Mouse (Mus musculus): ENCODE measurements at regions not wholly inside any gene's neighbourhood (a gene's known extent, or its start where the extent isn't known, plus 50 kb on each side); places are given as distances from the start of the nearest gene placed in this dataset.
"Not testable (repeated sequence)": the region's sequence is repeated elsewhere in the genome, so short reads cannot be mapped to it uniquely, and the experiment has no call there.

DNA sequence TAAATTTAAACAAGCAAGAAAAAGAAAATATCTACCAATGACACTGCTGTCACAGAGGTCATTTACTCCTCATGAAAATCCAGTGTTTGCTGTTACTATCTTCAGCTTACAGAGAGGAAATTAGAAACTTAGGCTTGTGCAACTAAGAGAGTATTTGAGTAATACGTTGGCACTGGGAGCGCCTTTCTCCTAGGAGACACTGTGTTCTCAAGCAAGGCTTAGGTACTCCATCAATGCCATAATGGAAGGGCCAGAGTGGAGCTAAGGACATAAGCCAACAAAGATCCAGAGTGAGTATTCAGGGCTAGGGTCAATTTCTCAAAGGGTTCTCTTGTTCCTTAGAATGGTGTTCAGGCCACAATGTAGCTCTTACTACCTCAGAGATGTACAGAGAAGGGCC is 294.4 kb upstream of the Klf6 start:
- no peak overlapping the region for H3K4me3 ChIP-seq (ENCODE audit: low read length)
- no peak overlapping the region; the same call in 1 of the 2 replicates for H3K27ac ChIP-seq (ENCODE audit: low read length)
- no peak overlapping the region for H3K4me2 ChIP-seq (ENCODE audit: low read depth, low read length)
- H3K4me1 ChIP-seq (ENCODE audit: control insufficient read depth, insufficient read depth, low read length): no peaks in the 10 kb centered on the region
- no peak overlapping the region for H3K9ac ChIP-seq (ENCODE audit: low read depth, low read length)
- H3K27me3 ChIP-seq (replicated peaks; ENCODE audit: control insufficient read depth, insufficient read depth, low read length): no peaks in the 10 kb centered on the region
- no peak for ATAC-seq
- no peaks in the 10 kb centered on the region for H3K9me3 ChIP-seq (ENCODE audit: control insufficient read depth, low read length)
- 89% methylated on average over 2 of the region's 2 CpGs for WGBS
- no peaks in the 10 kb centered on the region for H3K36me3 ChIP-seq (ENCODE audit: control insufficient read depth, insufficient read depth, low read length)

DNA sequence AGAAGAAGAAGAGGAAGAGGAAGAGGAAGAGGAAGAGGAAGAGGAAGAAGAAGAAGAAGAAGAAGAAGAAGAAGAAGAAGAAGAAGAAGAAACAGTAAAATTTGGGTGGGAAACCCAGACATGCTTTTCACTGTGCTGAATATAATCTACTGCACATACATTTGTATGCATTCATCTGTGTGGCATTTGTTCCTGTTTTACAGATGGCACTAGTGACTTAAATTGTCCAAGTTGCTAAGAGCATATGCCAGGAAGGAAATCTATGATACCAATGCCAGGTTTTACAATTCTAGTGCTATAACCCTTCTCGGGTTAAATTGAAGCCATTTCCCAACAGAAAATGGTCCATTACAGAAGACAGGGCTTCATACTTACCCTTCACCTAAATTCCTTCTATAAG is 291.7 kb upstream of the Klf6 start:
- Histone ChIP-seq H3K27me3 (replicated peaks; ENCODE audit: control insufficient read depth, insufficient read depth, low read length) (no peaks in the 10 kb centered on the region), H3K9ac (ENCODE audit: low read depth, low read length) (no peak overlapping the region), H3K4me3 (ENCODE audit: low read length) (no peak overlapping the region), H3K27ac (ENCODE audit: low read length) (no peak overlapping the region), H3K4me2 (ENCODE audit: low read depth, low read length) (no peak overlapping the region), H3K4me1 (ENCODE audit: control insufficient read depth, insufficient read depth, low read length) (no peaks in the 10 kb centered on the region), H3K9me3 (ENCODE audit: control insufficient read depth, low read length) (no peaks in the 10 kb centered on the region), H3K36me3 (ENCODE audit: control insufficient read depth, insufficient read depth, low read length) (no peaks in the 10 kb centered on the region)
- WGBS: 94% methylated on average over 1 of the region's 1 CpGs
- no peak for ATAC-seq

DNA sequence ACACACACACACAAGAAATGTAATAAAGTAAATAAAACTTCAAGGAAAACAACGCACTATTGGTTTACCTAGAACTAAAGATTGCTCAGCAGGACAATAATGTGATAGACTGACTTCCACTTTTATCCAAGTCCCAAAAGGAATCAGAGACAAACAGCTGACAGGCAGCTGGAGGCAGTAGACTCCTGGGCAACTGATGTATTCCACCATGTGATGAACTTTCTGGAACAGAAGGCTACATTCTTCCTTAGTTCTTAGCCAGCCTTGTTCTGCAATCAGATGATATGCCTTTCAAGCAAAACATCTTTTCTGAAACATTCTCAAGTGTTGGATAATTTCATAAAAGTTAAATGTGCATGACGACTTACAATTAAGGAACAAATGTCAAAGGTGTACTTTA is 290.9 kb upstream of the Klf6 start:
- WGBS: 90% methylated on average over 2 of the region's 2 CpGs
- H3K27me3 ChIP-seq (replicated peaks; ENCODE audit: control insufficient read depth, insufficient read depth, low read length): no peaks in the 10 kb centered on the region
- no peak for ATAC-seq

DNA sequence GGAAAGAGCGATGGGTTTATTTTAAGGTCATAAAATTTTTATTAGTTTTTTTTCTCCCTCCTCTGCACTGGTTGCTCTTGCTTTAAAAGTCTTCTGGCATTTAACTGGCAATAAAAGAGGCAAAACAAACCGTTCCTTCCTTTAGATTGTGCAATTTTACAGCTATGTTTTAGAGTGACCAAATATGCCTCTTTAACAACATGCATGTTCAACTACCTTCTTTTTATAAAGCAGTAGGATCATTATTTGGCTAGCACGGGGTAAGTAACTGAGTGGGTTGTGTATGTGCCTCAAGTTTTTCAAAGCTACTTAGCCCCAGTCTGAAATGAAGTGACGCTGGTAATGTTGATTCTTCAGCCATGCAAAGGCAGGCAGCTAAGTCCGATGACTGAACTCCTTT is 284.7 kb upstream of the Klf6 start:
- H3K9ac ChIP-seq (ENCODE audit: low read depth, low read length): no peak overlapping the region
- 0 out of 2 replicates have a peak, but pooled peaks have one; percentile 21 for ATAC-seq
- H3K36me3 ChIP-seq (ENCODE audit: control insufficient read depth, insufficient read depth, low read length): no peaks in the 10 kb centered on the region
- H3K4me2 ChIP-seq (ENCODE audit: low read depth, low read length): no peak overlapping the region
- no peak overlapping the region for H3K27ac ChIP-seq (ENCODE audit: low read length)
- H3K27me3 ChIP-seq (replicated peaks; ENCODE audit: control insufficient read depth, insufficient read depth, low read length): no peaks in the 10 kb centered on the region
- 47% methylated on average over 5 of the region's 5 CpGs for WGBS
- no peaks in the 10 kb centered on the region for H3K4me1 ChIP-seq (ENCODE audit: control insufficient read depth, insufficient read depth, low read length)
- H3K4me3 ChIP-seq (ENCODE audit: low read length): no peak overlapping the region
- no peaks in the 10 kb centered on the region for H3K9me3 ChIP-seq (ENCODE audit: control insufficient read depth, low read length)

More for the DNA sequence above, 290.9 kb upstream of the Klf6 start:
- no peak overlapping the region for H3K27ac ChIP-seq (ENCODE audit: low read length)
- H3K4me2 ChIP-seq (ENCODE audit: low read depth, low read length): no peak overlapping the region
- no peaks in the 10 kb centered on the region for H3K4me1 ChIP-seq (ENCODE audit: control insufficient read depth, insufficient read depth, low read length)
- H3K4me3 ChIP-seq (ENCODE audit: low read length): no peak overlapping the region
- H3K9me3 ChIP-seq (ENCODE audit: control insufficient read depth, low read length): no peaks in the 10 kb centered on the region
- H3K9ac ChIP-seq (ENCODE audit: low read depth, low read length): no peak overlapping the region
- H3K36me3 ChIP-seq (ENCODE audit: control insufficient read depth, insufficient read depth, low read length): no peaks in the 10 kb centered on the region

DNA sequence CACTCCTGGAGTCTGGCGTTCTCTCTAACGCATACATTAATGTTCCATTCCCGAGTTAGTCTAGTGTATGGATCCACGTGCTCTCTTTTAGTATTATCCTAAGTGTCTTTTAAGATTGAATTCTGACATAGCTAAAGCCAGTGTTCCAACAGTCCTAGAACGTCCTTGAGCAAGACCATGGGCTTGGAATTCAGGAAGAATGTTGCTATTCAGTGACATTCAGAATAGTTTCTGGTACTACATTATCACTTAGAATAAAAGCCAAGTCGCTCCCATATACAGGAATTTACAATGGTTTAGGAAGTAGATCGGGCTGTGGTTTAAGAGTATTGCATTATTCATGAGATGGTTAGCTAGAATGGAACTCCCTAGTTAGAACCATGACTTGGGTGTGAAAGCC is 277.6 kb upstream of the Klf6 start:
- H3K27me3 ChIP-seq (replicated peaks; ENCODE audit: control insufficient read depth, insufficient read depth, low read length); H3K4me2 ChIP-seq (ENCODE audit: low read depth, low read length); H3K9me3 ChIP-seq (ENCODE audit: control insufficient read depth, low read length); H3K9ac ChIP-seq (ENCODE audit: low read depth, low read length); H3K36me3 ChIP-seq (ENCODE audit: control insufficient read depth, insufficient read depth, low read length); H3K4me1 ChIP-seq (ENCODE audit: control insufficient read depth, insufficient read depth, low read length); H3K27ac ChIP-seq (ENCODE audit: low read length); H3K4me3 ChIP-seq (ENCODE audit: low read length); ATAC-seq: not testable (repeated sequence)
- 91% methylated on average over 7 of the region's 7 CpGs for WGBS

DNA sequence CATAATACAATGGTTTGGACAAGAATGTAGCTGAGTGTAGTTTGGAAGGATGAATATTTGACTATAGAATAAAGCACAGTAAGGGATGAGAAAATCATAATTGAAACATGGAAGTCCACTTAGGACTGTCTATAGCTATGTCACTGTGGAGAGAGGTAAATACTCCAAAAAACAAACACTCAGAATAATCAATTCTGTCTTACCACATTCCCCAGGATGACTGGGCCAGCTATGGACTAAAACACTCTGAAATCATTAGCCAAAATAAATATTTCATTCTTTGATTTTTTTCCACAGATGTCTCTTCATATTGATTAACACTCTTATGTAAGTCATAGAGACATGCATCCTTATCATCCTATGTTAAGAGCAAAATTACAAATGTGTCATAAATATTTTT is 274.1 kb upstream of the Klf6 start:
- Histone ChIP-seq H3K4me3 (ENCODE audit: low read length) (no peak overlapping the region), H3K27me3 (replicated peaks; ENCODE audit: control insufficient read depth, insufficient read depth, low read length) (no peaks in the 10 kb centered on the region), H3K27ac (ENCODE audit: low read length) (no peak overlapping the region), H3K36me3 (ENCODE audit: control insufficient read depth, insufficient read depth, low read length) (no peaks in the 10 kb centered on the region), H3K4me2 (ENCODE audit: low read depth, low read length) (no peak overlapping the region), H3K9ac (ENCODE audit: low read depth, low read length) (no peak overlapping the region), H3K4me1 (ENCODE audit: control insufficient read depth, insufficient read depth, low read length) (no peaks in the 10 kb centered on the region), H3K9me3 (ENCODE audit: control insufficient read depth, low read length) (no peaks in the 10 kb centered on the region)
- no peak for ATAC-seq

DNA sequence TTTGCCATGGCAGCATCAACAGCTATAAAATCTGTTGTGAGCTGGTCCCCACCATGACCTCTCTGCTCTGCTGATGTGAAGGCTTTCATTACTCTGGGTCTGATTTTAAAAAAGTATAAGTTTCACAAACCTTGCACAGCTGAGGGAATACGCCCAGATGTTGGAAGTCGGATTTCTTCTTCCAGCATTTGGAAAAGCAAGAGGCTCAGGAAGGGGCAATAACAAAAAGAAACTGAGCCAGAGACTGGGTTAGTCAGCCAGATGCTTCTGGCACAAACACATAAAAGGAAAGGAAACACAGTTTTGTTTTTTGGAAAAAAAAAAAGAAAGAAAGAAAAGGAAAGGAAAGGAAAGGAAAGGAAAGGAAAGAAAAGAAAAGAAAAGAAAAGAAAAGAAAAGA is 270.0 kb upstream of the Klf6 start:
- Histone ChIP-seq H3K4me2 (ENCODE audit: low read depth, low read length) (no peak overlapping the region), H3K9ac (ENCODE audit: low read depth, low read length) (no peak overlapping the region), H3K4me1 (ENCODE audit: control insufficient read depth, insufficient read depth, low read length) (no peaks in the 10 kb centered on the region), H3K9me3 (ENCODE audit: control insufficient read depth, low read length) (no peaks in the 10 kb centered on the region), H3K4me3 (ENCODE audit: low read length) (no peak overlapping the region), H3K36me3 (ENCODE audit: control insufficient read depth, insufficient read depth, low read length) (no peaks in the 10 kb centered on the region), H3K27ac (ENCODE audit: low read length) (no peak overlapping the region), H3K27me3 (replicated peaks; ENCODE audit: control insufficient read depth, insufficient read depth, low read length) (no peaks in the 10 kb centered on the region)
- WGBS: 81% methylated on average over 2 of the region's 2 CpGs
- no peak for ATAC-seq

DNA sequence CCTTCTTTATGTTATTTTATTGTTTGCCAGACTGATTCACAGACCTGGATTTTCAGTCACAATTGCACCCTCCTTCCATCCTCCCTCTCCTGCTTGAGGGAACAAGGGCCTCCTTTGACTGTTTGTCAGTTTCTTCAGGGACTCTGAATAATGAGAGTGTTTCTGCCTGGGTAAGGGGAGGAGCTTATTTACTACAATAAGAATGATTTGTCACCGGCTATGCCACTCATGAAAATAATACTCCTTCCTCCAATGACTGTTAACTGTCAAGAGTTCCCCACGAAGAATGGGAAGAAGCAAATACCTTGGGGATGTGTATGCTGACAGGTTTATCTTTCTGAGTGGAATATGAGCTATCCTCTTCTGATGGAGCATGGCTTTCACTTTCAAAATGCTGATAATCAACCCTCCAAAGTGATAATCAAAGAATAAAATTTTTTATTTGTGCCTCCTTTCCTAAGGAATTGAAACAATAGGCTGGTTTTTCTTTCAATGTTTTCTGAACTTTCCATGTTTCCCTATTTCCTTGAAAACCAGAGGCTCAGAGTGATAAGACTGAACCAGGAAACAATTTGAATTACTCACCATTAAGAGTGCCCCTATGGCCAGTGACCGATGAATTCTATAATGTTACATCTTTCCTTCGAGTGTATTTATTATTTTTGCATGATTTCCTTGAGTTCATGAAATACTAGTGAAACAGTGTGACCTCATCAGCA is 269.3 kb upstream of the Klf6 start:
- H3K27ac ChIP-seq (ENCODE audit: low read length): no peak overlapping the region
- ATAC-seq: peak; percentile 38; the same call in 1 of the 2 replicates
- H3K4me1 ChIP-seq (ENCODE audit: control insufficient read depth, insufficient read depth, low read length): no peaks in the 10 kb centered on the region
- no peaks in the 10 kb centered on the region for H3K36me3 ChIP-seq (ENCODE audit: control insufficient read depth, insufficient read depth, low read length)
- H3K4me2 ChIP-seq (ENCODE audit: low read depth, low read length): no peak overlapping the region
- no peaks in the 10 kb centered on the region for H3K27me3 ChIP-seq (replicated peaks; ENCODE audit: control insufficient read depth, insufficient read depth, low read length)
- no peak overlapping the region for H3K9ac ChIP-seq (ENCODE audit: low read depth, low read length)
- WGBS: 69% methylated on average over 4 of the region's 4 CpGs
- no peaks in the 10 kb centered on the region for H3K9me3 ChIP-seq (ENCODE audit: control insufficient read depth, low read length)
- H3K4me3 ChIP-seq (ENCODE audit: low read length): no peak overlapping the region

DNA sequence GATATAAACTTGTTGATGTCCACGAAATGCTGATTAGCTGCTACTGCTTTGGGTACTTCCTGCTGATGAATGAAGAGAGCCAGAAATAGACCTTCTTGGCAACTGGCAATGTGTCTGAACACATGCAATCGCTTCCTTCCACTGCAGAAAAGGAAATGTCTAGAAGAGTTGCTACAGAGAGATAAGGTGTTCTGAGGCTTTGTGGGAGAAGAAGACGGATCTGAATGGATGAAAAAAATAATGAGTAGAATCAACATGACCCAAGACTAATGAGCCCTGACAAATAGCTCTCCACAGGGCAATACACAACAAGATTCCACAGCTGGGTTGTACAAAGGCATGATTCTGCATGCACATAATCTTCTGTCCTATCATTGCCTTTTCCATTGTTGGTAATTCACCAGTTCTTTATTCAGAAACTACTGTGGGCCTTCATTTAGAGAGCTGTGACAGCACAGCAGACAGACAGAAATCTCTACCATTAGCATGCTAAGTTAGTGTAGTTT is 268.7 kb upstream of the Klf6 start:
- no peak overlapping the region for H3K9ac ChIP-seq (ENCODE audit: low read depth, low read length)
- 61% methylated on average over 3 of the region's 3 CpGs for WGBS
- no peaks in the 10 kb centered on the region for H3K9me3 ChIP-seq (ENCODE audit: control insufficient read depth, low read length)
- no peaks in the 10 kb centered on the region for H3K36me3 ChIP-seq (ENCODE audit: control insufficient read depth, insufficient read depth, low read length)
- no peak overlapping the region for H3K4me2 ChIP-seq (ENCODE audit: low read depth, low read length)
- no peaks in the 10 kb centered on the region for H3K27me3 ChIP-seq (replicated peaks; ENCODE audit: control insufficient read depth, insufficient read depth, low read length)
- no peak overlapping the region for H3K27ac ChIP-seq (ENCODE audit: low read length)
- H3K4me1 ChIP-seq (ENCODE audit: control insufficient read depth, insufficient read depth, low read length): no peaks in the 10 kb centered on the region
- ATAC-seq: peak; percentile 38; the same call in 1 of the 2 replicates
- H3K4me3 ChIP-seq (ENCODE audit: low read length): no peak overlapping the region

DNA sequence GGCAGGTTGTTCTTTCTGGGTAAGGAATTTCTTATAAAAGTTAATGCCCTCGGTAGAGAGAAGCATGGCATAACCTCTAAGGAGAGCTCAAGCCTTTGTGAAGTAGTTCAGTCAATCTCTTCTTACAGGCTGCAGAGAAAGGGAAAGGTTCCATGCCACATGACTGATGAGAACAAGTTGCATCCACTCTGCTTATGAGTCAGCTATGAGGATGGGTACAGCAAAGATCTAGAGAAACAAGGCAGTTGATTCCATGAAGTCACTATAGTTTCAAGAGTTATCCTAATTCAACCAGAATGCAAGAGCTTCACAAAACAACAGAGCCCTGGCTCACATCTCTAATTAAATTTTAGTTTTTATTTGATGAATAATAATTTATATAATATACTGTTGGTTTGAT is 259.6 kb upstream of the Klf6 start:
- no peak overlapping the region for H3K9ac ChIP-seq (ENCODE audit: low read depth, low read length)
- H3K9me3 ChIP-seq (ENCODE audit: control insufficient read depth, low read length): no peaks in the 10 kb centered on the region
- no peak overlapping the region for H3K4me3 ChIP-seq (ENCODE audit: low read length)
- no peak for ATAC-seq
- H3K27ac ChIP-seq (ENCODE audit: low read length): no peak overlapping the region
- no peaks in the 10 kb centered on the region for H3K27me3 ChIP-seq (replicated peaks; ENCODE audit: control insufficient read depth, insufficient read depth, low read length)
- 80% methylated on average over 1 of the region's 1 CpGs for WGBS
- no peaks in the 10 kb centered on the region for H3K36me3 ChIP-seq (ENCODE audit: control insufficient read depth, insufficient read depth, low read length)
- H3K4me1 ChIP-seq (ENCODE audit: control insufficient read depth, insufficient read depth, low read length): no peaks in the 10 kb centered on the region
- no peak overlapping the region for H3K4me2 ChIP-seq (ENCODE audit: low read depth, low read length)
